Mouse (Mus musculus) left cerebral cortex, postnatal 25 days (tissue): ENCODE results near the gene Apod. TPM values are rescaled to one million over a fixed set of nuclear protein-coding genes. Genes with fewer than 3 reads are reported as not detected.
"Not testable (repeated sequence)": the region's sequence is repeated elsewhere in the genome, so short reads cannot be mapped to it uniquely, and the experiment has no call there.

ENCODE experiments used
- DNase-seq, 2 experiments: peaks; one replicate each; pipeline ENCODE4 v3.0.0; 2022; ENCODE audit warnings: low spot score in 2 of 2, mixed read lengths in 1 of 2
- intact Hi-C: fragments of 180-260 bp; cut with DNase I; formaldehyde crosslinking; loops from one replicate; pipeline ENCODE4 v1.15.1; 2025
- total RNA-seq, 2 experiments: library from RNA; stranded (reverse); gene quantifications; 2 replicates each; pipeline ENCODE4 v1.2.3; 2021

The Apod gene
- 100 to 1,000 TPM; 136 to 141 TPM for total RNA-seq

GRCm38 (mm10) chr16:31314497-31315233 is at the start of gene Apod:
TSS of gene Apod (minus strand) at chr16:31314808.
- intact Hi-C loops: no loop called here
- DNase-seq: peak in 1 of 2 experiments; percentile 16

GRCm38 (mm10) chr16:31363685-31364436 is 49.3 kb upstream of the Apod start:
- DNase-seq: no peak
- intact Hi-C loops: no loop called here

- intact Hi-C loops: loop anchor here (10.0 kb wide), 3 partner anchors 235 to 765 kb away; partner anchors contain the start of gene Fam43a
- no peak for DNase-seq
Measured at GRCm38 (mm10) chr16:31359542-31359941, 44.9 kb upstream of the Apod start.

- intact Hi-C loops: loop anchor here (10.0 kb wide), 3 partner anchors 234 to 764 kb away; partner anchors contain the start of gene Fam43a
- no peak for DNase-seq
Measured at GRCm38 (mm10) chr16:31358991-31359390, 44.4 kb upstream of the Apod start.

- DNase-seq: no peak
- intact Hi-C loops: loop anchor here (10.0 kb wide), 3 partner anchors 234 to 764 kb away; partner anchors contain the start of gene Fam43a
Measured at GRCm38 (mm10) chr16:31358576-31358975, 44.0 kb upstream of the Apod start.

GRCm38 (mm10) chr16:31355882-31356281 is 41.3 kb upstream of the Apod start:
- no peak for DNase-seq
- intact Hi-C loops: loop anchor here (10.0 kb wide), 3 partner anchors 231 to 761 kb away; partner anchors contain the start of gene Fam43a

GRCm38 (mm10) chr16:31354341-31355329 is 40.0 kb upstream of the Apod start:
- intact Hi-C loops: loop anchor here (5.0 to 10.0 kb wide), 4 partner anchors 230 to 760 kb away; partner anchors contain the start of genes Fam43a and Xxylt1
- DNase-seq: peak; percentile 61 to 63

- intact Hi-C loops: loop anchor here (5.0 to 10.0 kb wide), 4 partner anchors 228 to 758 kb away; partner anchors contain the start of genes Fam43a and Xxylt1
- peak in 1 of 2 experiments; percentile 52 for DNase-seq
Measured at GRCm38 (mm10) chr16:31352996-31353395, 38.4 kb upstream of the Apod start.

- intact Hi-C loops: loop anchor here (5.0 kb wide), 3 partner anchors 75 to 145 kb away; partner anchors contain the start of gene Acap2
- DNase-seq: peak; percentile 76 to 82
Measured at GRCm38 (mm10) chr16:31347581-31347980, 33.0 kb upstream of the Apod start.

GRCm38 (mm10) chr16:31342966-31343365 is 28.4 kb upstream of the Apod start:
- intact Hi-C loops: no loop called here

GRCm38 (mm10) chr16:31342556-31342955 is 27.9 kb upstream of the Apod start:
- intact Hi-C loops: no loop called here
- DNase-seq: no peak

More at GRCm38 (mm10) chr16:31342966-31343365, 28.4 kb upstream of the Apod start:
- no peak for DNase-seq

GRCm38 (mm10) chr16:31339332-31339731 is 24.7 kb upstream of the Apod start:
- intact Hi-C loops: no loop called here
- DNase-seq: no peak

GRCm38 (mm10) chr16:31337956-31338355 is 23.3 kb upstream of the Apod start:
- intact Hi-C loops: no loop called here
- DNase-seq: no peak

GRCm38 (mm10) chr16:31334796-31335195 is 20.2 kb upstream of the Apod start:
- intact Hi-C loops: no loop called here
- no peak for DNase-seq

- no peak for DNase-seq
- intact Hi-C loops: no loop called here
Measured at GRCm38 (mm10) chr16:31332586-31332985, 18.0 kb upstream of the Apod start.

- intact Hi-C loops, DNase-seq: not testable (repeated sequence)
Measured at GRCm38 (mm10) chr16:31330970-31331369, 16.4 kb upstream of the Apod start.

- no peak for DNase-seq
- intact Hi-C loops: no loop called here
Measured at GRCm38 (mm10) chr16:31329668-31330067, 15.1 kb upstream of the Apod start.

GRCm38 (mm10) chr16:31327891-31328290 is 13.3 kb upstream of the Apod start:
- intact Hi-C loops: no loop called here
- DNase-seq: no peak

GRCm38 (mm10) chr16:31327430-31327829 is 12.8 kb upstream of the Apod start:
- DNase-seq: no peak
- intact Hi-C loops: no loop called here
